Mouse (Mus musculus) colon, adult 2 months (tissue): Measurements from ENCODE around the gene Gm4491. TPM values are rescaled to one million over a fixed set of nuclear protein-coding genes. Genes with fewer than 3 reads are reported as not detected.

ENCODE experiments used
- polyA plus RNA-seq: library from polyadenylated mRNA; depleted of rRNA; stranded (reverse); fragments of >200 nt; gene quantifications from 2 replicates; pipeline ENCODE4 v1.2.3, GENCODE M21; 2012; rRNA removed

The Gm4491 gene
- polyA plus RNA-seq, result not detected in 2 replicates

GRCm38 (mm10) chr14:57115823-57116544, at the start of gene Gm4491:
TSS of gene Gm4491 (minus strand) at chr14:57115883.

GRCm38 (mm10) chr14:57133161-57133661, 17.5 kb upstream of the Gm4491 start, which contains the start of gene Gjb6:
TSS of gene Gjb6 (minus strand) at chr14:57133611.

GRCm38 (mm10) chr14:57104106-57105023, 11.3 kb downstream of the Gm4491 start, which contains the start of gene Gjb2:
TSS of gene Gjb2 (minus strand) at chr14:57104702.

Other genes starting within 250 kb of the Gm4491 start
- gene Zmym2, start 229.2 kb downstream of the Gm4491 start, polyA plus RNA-seq, result 3.0 and 5.1 TPM in 2 replicates
- not detected in 2 replicates for gene Gja3, start 57.8 kb downstream of the Gm4491 start, polyA plus RNA-seq
- gene Gjb2, start 11.2 kb downstream of the Gm4491 start, polyA plus RNA-seq, result 4.3 and 5.4 TPM in 2 replicates
- not detected in 2 replicates for gene Gjb6, start 17.7 kb upstream of the Gm4491 start, polyA plus RNA-seq